Mouse (Mus musculus): ENCODE data around the gene Noa1.

GRCm38 (mm10) chr5:77286904-77287303 lies 23.0 kb downstream of the Noa1 start:
- TF ChIP-seq EP300 (IDR thresholded peaks at IDR 0.05; ENCODE audit: insufficient read depth, low read depth, low read length) (no peak), CTCF (IDR thresholded peaks at IDR 0.05) (no peak)
